Mouse (Mus musculus) thymus, postnatal 0 days (tissue): Measurements from ENCODE around the gene Ccl7. TPM values are rescaled to one million over a fixed set of nuclear protein-coding genes. Genes with fewer than 3 reads are reported as not detected.

Experiments
- DNase-seq: peaks from one replicate; pipeline ENCODE4 v3.0.0-alpha.2; 2015; ENCODE audit warnings: low spot score
- polyA plus RNA-seq: library from polyadenylated mRNA; unstranded; fragments of >200 nt; fragmentation: Nextera tagmentation; extraction: Ambion mirVana; gene quantifications from 2 replicates; pipeline ENCODE4 v1.2.1, GENCODE M21; 2015

The Ccl7 gene
- 5.9 and 6.6 TPM in 2 replicates for polyA plus RNA-seq

GRCm38 (mm10) chr11:82045471-82045870 is at the start of gene Ccl7:
TSS of gene Ccl7 (plus strand) at chr11:82045712.
- no peak for DNase-seq

DNA sequence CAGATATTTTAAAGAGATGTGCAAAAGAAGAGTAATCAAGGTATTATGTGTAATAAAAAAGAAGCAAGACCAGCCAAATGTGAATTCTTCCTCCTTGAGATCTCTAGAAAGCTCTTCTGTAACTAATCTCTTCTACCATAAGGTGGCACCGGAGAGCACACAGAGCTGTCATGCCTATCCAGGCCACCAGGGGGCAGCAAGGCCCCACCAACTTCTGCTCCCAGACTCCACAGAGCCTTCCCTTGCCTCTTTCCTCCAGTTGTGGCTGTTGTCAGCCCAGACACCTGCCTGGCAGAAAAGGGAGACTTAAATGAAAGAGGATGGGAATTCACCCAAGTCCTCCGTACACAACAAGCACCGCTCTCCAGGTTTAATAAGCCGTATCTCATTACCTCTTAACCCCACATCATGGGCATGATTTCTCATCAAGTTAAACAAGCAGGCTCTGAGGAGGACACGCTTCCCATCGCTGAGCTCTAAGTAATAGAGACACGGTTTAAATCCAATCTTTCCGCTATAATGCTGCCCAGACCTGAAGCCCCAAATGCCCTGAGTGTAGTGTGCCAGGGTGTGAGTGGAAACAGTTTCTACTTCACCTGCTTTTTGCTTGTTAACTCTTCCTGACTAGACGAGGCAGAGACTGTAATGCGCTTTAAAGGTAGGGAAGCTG is 49.2 kb upstream of the Ccl7 start:
- DNase-seq, result peak; percentile 66

- no peak for DNase-seq
Measured at GRCm38 (mm10) chr11:81997085-81997484, 48.4 kb upstream of the Ccl7 start.

DNA sequence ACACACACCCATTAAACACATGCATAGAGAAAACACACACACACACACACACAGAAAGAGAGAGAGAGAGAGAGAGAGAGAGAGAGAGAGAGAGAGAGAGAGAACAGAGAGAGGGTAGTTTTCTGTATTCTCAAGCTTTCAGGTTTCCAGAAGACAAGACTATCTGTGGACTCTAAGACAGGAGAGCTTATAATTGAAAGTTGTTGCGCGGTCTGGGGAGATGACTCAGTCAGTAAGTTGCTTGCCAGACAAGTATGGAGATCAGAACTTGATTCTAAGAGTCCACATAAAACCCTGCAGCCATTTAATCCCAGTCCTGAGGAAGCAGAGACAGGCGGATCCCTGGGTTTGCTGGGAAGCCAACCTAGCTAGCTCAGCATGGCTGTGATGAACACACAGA is 46.9 kb upstream of the Ccl7 start:
- DNase-seq, result no peak

DNA sequence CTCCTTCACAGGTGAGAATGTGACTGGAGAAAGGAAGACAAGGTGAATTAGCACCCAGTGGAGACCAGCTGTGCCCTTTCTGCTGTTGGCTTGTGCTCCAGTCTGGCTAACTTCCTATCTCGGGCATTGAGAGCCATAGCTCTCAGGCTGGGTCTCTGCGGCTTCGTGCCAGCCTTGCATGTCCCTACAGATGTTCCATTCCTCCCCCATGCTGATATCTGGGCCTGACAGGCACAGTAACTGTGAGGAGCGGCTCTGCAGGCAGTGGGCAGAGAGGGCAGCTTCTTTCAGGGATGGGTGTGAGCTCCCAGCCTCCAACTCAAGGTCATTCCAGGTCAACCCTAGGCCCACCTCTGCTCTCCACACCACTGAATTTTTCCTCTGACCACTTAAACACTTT is 46.0 kb upstream of the Ccl7 start:
- DNase-seq, result no peak

- DNase-seq, result no peak
Measured at GRCm38 (mm10) chr11:82000581-82000980, 44.9 kb upstream of the Ccl7 start.

- no peak for DNase-seq
Measured at GRCm38 (mm10) chr11:82004810-82005209, 40.7 kb upstream of the Ccl7 start.

DNA sequence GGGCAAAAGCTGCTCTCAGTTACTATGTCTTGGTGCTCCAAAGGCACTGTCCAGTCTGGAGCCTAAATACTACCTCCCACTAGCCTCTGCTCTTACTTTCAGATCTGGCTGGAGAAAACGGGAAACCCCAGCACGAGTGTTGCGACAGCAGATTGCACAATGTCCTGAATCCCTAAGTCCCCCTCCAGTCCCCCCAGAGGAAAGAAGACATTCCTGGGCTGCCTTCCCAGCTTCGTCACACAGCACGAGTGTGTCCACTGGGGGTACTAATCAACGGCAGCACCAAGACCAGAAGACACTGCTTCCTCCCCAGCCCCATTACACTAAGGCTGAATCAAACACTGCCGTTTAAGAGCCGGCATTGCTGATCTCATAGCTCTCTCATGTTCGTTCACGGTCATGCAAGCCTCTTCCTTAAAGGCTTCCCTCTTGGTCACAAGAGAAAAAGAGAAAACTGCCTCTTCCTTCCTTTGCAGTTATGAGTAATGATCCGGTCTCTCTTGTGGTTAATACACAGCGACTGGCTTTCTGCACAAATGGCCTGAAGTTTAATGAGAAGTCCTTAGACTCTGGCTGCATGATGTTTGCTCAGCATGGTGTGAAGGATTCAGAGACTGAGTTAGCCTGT is 38.6 kb upstream of the Ccl7 start:
- no peak for DNase-seq

DNA sequence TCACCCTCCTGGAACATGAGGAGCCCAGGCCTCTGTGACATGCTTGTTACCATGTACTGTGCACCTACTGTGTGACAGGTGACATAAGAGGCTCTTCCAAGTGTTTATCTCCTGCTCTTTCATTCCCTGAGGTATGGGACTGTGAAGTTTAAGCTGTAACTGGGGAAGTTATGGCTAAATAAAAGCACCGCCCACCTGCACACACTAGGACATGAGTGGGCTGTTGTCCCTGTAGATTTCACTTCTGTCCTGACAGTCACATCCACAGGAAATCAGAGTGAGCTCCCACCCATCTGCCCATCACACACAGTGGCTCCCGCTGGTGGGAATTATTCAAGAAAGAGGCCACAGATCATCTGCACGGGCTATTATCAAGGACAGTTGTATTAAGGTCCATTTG is 35.4 kb upstream of the Ccl7 start:
- no peak for DNase-seq

- no peak for DNase-seq
Measured at GRCm38 (mm10) chr11:82011411-82012193, 33.9 kb upstream of the Ccl7 start.

GRCm38 (mm10) chr11:82013756-82014155 is 31.8 kb upstream of the Ccl7 start:
- no peak for DNase-seq

DNA sequence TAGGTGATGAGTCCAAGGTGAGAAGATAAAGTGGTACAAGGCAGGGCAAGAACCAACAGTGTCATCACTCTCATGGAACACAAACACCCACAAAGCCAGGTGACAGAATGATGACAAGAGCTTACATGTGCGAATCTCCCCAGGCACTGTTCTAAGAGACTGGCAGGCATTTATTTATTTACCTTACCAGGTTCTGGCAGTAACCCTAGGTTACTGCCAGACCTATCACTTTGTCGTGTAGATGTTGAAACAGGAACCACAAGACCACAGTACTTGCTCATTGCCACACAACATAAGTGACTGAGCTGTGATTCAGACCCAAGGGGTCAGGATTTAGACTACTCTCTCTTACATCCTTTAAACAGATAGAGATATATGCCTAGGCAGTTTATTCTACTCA is 30.4 kb upstream of the Ccl7 start:
- no peak for DNase-seq

GRCm38 (mm10) chr11:82016181-82016780 is 29.2 kb upstream of the Ccl7 start:
- DNase-seq, result no peak

GRCm38 (mm10) chr11:82019389-82019788 is 26.1 kb upstream of the Ccl7 start:
- DNase-seq, result no peak

GRCm38 (mm10) chr11:82019793-82020192 is 25.7 kb upstream of the Ccl7 start:
- DNase-seq, result no peak

- no peak for DNase-seq
Measured at GRCm38 (mm10) chr11:82021406-82021805, 24.1 kb upstream of the Ccl7 start.

- no peak for DNase-seq
Measured at GRCm38 (mm10) chr11:82022504-82023056, 22.9 kb upstream of the Ccl7 start.

DNA sequence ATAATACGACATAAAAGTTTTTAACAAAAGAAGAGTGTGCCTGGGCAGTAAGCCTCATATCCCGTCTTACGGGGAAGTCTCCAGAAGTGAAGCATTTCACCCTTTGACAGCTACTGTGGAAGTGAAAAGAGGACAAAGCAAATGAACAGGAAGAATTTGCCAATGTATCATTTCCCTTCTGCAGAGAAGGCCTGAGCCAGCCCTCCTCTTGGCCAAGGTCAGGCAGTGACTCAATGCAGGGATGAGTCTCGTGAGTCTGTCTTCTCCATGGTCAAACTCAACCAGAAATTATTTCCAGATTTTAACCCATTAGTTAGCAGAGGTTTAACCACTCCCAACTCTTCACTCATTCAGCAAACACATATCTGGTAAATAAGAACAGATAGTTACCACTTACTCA is 21.7 kb upstream of the Ccl7 start:
- DNase-seq, result no peak

- no peak for DNase-seq
Measured at GRCm38 (mm10) chr11:82030171-82030570, 15.3 kb upstream of the Ccl7 start.

- DNase-seq, result no peak
Measured at GRCm38 (mm10) chr11:82032136-82032535, 13.4 kb upstream of the Ccl7 start.

- DNase-seq, result no peak
Measured at GRCm38 (mm10) chr11:82032678-82033344, 12.7 kb upstream of the Ccl7 start.
